ENCODE assay signal across 13 mouse cellular contexts in genomic region chr10:9998621-9999020, GRCm38 (mm10).
A peak's percentile ranks its signal among the peaks of the same experiment; 100 is the strongest.
DNase-seq lines count a peak whose midpoint lies in the region.
"Had no signal": no experiment of that assay in that cellular context is flagged by ENCODE, and none has a peak within 500 bp of the region (broad histone marks: within the 10 kb centered on the region; RNA-seq: fewer than 3 reads in every experiment).

No protein-coding gene starts in this region.

- peak; percentile 32 to 80 for DNase-seq in adrenal gland, adult (ENCODE audit: inconsistent age in 2 of 2, low spot score in 1 of 2)
- no peak for DNase-seq in adrenal gland, postnatal 25 days
- DNase-seq in adrenal gland, adult 8-10 months, result peak; percentile 42
- peak; percentile 11 for DNase-seq in adrenal gland, postnatal 14 days
- no peak for DNase-seq in yolk sac, embryonic 10.5 days (ENCODE audit: low spot score)
- no peak for DNase-seq in thymus, adult 18-20 months
- DNase-seq: B cell, adult 2 months; cerebellum, adult 11-12 months; cerebellum, adult 2 months; cerebellum, adult 9-10 months; cerebellum, postnatal 10 days; cerebellum, postnatal 25 days; forebrain, postnatal 0 days had no signal

Comparison
In these comparisons a context has a peak if more than half of its experiments do, and no peak if none do; other contexts are left out.
1. DNase-seq: peak in adrenal gland, adult (2 of 2), adrenal gland, adult 8-10 months (single experiment) and adrenal gland, postnatal 14 days (single experiment); none in adrenal gland, postnatal 25 days (single experiment), yolk sac, embryonic 10.5 days (single experiment) and thymus, adult 18-20 months (0 of 2).